Mouse (Mus musculus) midbrain, embryonic 14.5 days (tissue): Measurements from ENCODE around the gene Garnl3. TPM values are rescaled to one million over a fixed set of nuclear protein-coding genes. Genes with fewer than 3 reads are reported as not detected.

Experiments used
- ATAC-seq: fragments of 200-750 bp; cut with Nextera tagmentation; 2 replicates; pipeline ENCODE4 v1.8.0; 2017; ENCODE audit warnings: moderate number of reproducible peaks, moderate library complexity; ENCODE audit not compliant: low FRiP score, low TSS enrichment
- DNase-seq: peaks from one replicate; pipeline ENCODE4 v3.0.0-alpha.2; 2015
- H3K27ac ChIP-seq: fragments of 300-500 bp; sonication (generic); replicated peaks from 2 replicates; pipeline ENCODE4 v1.5.1; 2014; ENCODE audit warnings: mild to moderate bottlenecking, low read depth, low read length, moderate library complexity
- H3K27me3 ChIP-seq: fragments of 300-500 bp; sonication (generic); 2 replicates; pipeline ENCODE4 v1.6.1; 2014; ENCODE audit warnings: low read length, control low read depth, mixed read lengths; ENCODE audit not compliant: control insufficient read depth, insufficient read depth
- H3K36me3 ChIP-seq: fragments of 300-500 bp; sonication (generic); 2 replicates; pipeline ENCODE4 v1.6.1; 2014; ENCODE audit warnings: low read length, control low read depth; ENCODE audit not compliant: control insufficient read depth, insufficient read depth
- H3K4me1 ChIP-seq: fragments of 300-500 bp; sonication (generic); 2 replicates; pipeline ENCODE4 v1.6.1; 2014; ENCODE audit warnings: mild to moderate bottlenecking, antibody characterized with exemption, low read length, control low read depth; ENCODE audit not compliant: control insufficient read depth, insufficient read depth
- H3K4me2 ChIP-seq: fragments of 300-500 bp; sonication (generic); 2 replicates; pipeline ENCODE4 v1.6.1; 2014; ENCODE audit warnings: mild to moderate bottlenecking, low read length, moderate library complexity
- H3K4me3 ChIP-seq: fragments of 300-500 bp; sonication (generic); replicated peaks from 2 replicates; pipeline ENCODE4 v1.5.1; 2014; ENCODE audit warnings: low read depth, low read length
- H3K9ac ChIP-seq: fragments of 300-500 bp; sonication (generic); replicated peaks from 2 replicates; pipeline ENCODE4 v1.6.1; 2014; ENCODE audit warnings: mild to moderate bottlenecking, low read length, moderate library complexity
- H3K9me3 ChIP-seq: fragments of 300-500 bp; sonication (generic); 2 replicates; pipeline ENCODE4 v1.6.1; 2016; ENCODE audit warnings: low read length, control low read depth, mixed read lengths; ENCODE audit not compliant: control insufficient read depth
- WGBS: fragments of 180-500 bp; shearing (Covaris S2); extraction: QIAGEN DNeasy Blood & Tissue Kit; methylation state at CpG from one replicate; pipeline ENCODE4 v1.1.7; 2014; 5-methylcytosine and 5-hydroxymethylcytosine counted together
- polyA plus RNA-seq: library from polyadenylated mRNA; unstranded; fragments of >200 nt; fragmentation: Nextera tagmentation; extraction: Ambion mirVana; gene quantifications from 2 replicates; pipeline ENCODE4 v1.2.1, GENCODE M21; 2014

Garnl3 gene
- polyA plus RNA-seq, 1 experiment from 2014 or later = 51.1 TPM

DNA sequence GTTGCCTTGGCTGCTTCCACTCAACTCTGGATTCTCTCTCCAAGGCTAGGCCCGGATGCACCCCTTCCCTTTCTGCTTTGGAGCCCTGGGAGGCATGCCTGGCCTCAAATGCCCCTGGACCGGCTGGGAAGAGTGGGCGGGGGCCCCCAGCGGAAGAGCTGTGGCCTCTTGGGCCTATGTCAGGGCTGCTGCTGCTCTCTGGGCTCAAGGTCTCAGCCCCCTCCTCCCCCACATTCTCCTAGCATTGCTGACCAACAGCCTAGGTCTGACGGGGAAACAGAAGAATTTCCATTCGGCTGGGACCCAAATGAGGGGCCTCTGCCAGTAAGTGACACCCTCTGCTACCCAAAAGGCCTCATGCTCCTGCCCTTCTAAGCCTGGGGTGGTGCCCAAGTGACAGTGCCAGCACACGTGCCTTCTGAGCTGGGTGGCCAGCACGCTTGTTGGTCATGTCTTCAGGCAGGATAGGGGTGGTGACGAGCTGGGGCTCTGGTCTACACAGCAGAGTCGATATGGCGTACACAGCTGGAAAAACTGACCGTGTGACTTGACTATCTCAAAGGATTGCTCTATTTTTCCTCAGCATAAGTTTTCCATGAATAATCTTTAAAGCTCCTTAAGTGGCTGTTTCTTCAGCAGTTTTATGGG lies 29.0 kb upstream of the Garnl3 start:
- H3K4me1 ChIP-seq = no peaks in the 10 kb centered on the region
- no peak for DNase-seq
- H3K27me3 ChIP-seq = no peaks in the 10 kb centered on the region
- H3K27ac ChIP-seq = no peak overlapping the region
- H3K4me3 ChIP-seq = no peak overlapping the region
- no peak for ATAC-seq
- WGBS = 81% methylated on average over 12 of the region's 12 CpGs
- no peak overlapping the region for H3K4me2 ChIP-seq
- no peaks in the 10 kb centered on the region for H3K9me3 ChIP-seq
- peaks cover 45% of the 10 kb centered on the region for H3K36me3 ChIP-seq
- H3K9ac ChIP-seq = no peak overlapping the region

GRCm38 (mm10) chr2:33159593-33159992 lies 28.1 kb upstream of the Garnl3 start:
- Histone ChIP-seq H3K4me1 (no peaks in the 10 kb centered on the region), H3K36me3 (peaks cover 45% of the 10 kb centered on the region), H3K27ac (no peak overlapping the region), H3K4me3 (no peak overlapping the region), H3K4me2 (no peak overlapping the region), H3K9ac (no peak overlapping the region), H3K9me3 (no peaks in the 10 kb centered on the region), H3K27me3 (no peaks in the 10 kb centered on the region)
- no peak for DNase-seq
- no peak for ATAC-seq
- WGBS = 94% methylated on average over 7 of the region's 7 CpGs

- Histone ChIP-seq H3K4me3 (no peak overlapping the region), H3K36me3 (peaks cover 52% of the 10 kb centered on the region), H3K4me2 (no peak overlapping the region), H3K27me3 (no peaks in the 10 kb centered on the region), H3K9me3 (no peaks in the 10 kb centered on the region), H3K4me1 (no peaks in the 10 kb centered on the region), H3K27ac (no peak overlapping the region), H3K9ac (no peak overlapping the region)
- DNase-seq = no peak
- WGBS = 95% methylated on average over 6 of the region's 6 CpGs
- ATAC-seq = no peak
Observed at GRCm38 (mm10) chr2:33158895-33159294, 27.4 kb upstream of the Garnl3 start.

DNA sequence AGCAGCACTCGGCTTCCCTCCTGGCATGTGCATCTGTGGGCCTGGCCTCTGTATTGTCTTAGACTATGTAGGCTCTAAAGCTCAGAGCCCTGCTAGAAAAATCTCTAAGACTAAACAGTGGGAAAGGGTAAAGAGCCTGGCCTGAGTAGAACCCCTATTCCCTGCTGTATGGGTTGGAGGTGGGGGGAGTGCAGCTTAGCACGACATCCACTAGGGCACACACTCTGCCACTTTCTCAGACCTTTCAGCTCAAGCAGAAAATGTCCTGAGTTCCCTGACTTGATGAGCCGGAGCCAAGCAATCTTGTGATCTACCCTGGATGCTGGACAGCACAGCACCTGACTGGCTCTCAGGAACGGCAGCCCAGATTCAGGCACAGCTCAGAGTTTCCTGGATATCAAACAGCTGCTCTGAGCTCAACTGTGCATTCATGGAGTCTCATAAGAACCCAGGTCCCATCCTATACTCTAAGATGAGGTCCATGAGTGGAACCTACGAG lies 24.9 kb upstream of the Garnl3 start:
- Histone ChIP-seq H3K4me1 (no peaks in the 10 kb centered on the region), H3K4me3 (no peak overlapping the region), H3K9me3 (no peaks in the 10 kb centered on the region), H3K4me2 (no peak overlapping the region), H3K9ac (no peak overlapping the region), H3K27ac (no peak overlapping the region), H3K27me3 (no peaks in the 10 kb centered on the region), H3K36me3 (peaks cover 53% of the 10 kb centered on the region)
- DNase-seq (no peak), ATAC-seq (no peak)
- 85% methylated on average over 5 of the region's 5 CpGs for WGBS

DNA sequence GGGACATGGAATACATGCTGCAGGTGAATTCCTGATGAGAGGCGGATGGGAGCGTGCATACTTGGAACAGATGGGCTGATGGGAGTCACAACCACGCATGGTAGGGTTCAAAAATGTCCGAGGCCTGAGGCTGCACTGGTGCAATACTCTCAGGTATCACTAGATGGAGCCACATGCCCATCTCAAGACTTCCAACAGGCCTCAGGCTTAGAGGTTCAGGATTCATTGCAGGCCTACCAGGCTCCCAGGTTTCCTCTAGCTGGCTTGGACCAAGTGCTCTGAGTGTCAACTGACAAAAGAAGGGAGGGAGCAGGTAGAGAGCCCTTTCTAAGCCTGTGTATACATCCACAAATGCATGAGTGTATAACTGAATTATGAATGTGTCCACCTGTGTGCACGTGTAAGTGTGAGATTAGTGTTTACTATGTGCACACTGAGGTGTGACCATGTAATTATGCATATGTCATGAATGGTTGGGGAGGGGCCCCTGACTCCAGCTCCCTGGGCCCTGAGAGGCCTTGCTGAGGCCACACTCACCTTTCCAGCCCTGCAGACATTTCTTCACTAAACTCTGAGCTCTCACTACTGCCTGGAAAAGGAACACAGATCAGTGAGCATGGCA lies 23.4 kb upstream of the Garnl3 start:
- no peaks in the 10 kb centered on the region for H3K4me1 ChIP-seq
- 22% methylated on average over 5 of the region's 5 CpGs for WGBS
- no peak overlapping the region for H3K27ac ChIP-seq
- ATAC-seq (peak; percentile 43; the same call in 1 of the 2 replicates), DNase-seq (peak; percentile 87)
- H3K4me3 ChIP-seq = no peak overlapping the region
- peaks cover 46% of the 10 kb centered on the region for H3K36me3 ChIP-seq
- no peak overlapping the region for H3K4me2 ChIP-seq
- H3K9ac ChIP-seq = no peak overlapping the region
- H3K27me3 ChIP-seq = no peaks in the 10 kb centered on the region
- no peaks in the 10 kb centered on the region for H3K9me3 ChIP-seq

DNA sequence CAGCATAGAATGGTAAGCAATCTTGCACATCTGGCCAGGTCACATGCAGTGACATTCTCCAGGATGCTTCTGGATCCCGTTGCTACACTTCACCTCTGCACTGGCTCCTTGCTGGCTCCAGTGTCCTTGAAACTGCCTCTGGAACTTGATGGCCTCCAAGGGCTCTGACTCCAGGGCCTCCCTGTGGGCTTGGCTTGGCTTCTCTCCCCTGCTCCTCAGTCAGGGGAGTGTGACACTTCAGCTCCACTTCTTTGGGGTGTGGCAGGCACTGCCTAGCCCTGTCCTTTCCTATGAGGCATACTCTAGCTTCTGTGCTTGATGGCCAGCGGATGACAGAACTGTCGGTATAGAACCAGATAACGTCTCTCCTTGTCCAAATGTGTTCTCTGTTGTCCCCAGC lies 15.5 kb upstream of the Garnl3 start:
- Histone ChIP-seq H3K9ac (no peak overlapping the region), H3K27ac (no peak overlapping the region), H3K4me3 (no peak overlapping the region), H3K9me3 (no peaks in the 10 kb centered on the region), H3K36me3 (peaks cover 31% of the 10 kb centered on the region; the same call in 1 of the 2 replicates), H3K4me1 (no peaks in the 10 kb centered on the region), H3K4me2 (no peak overlapping the region), H3K27me3 (no peaks in the 10 kb centered on the region)
- 90% methylated on average over 4 of the region's 4 CpGs for WGBS
- ATAC-seq = no peak
- DNase-seq = no peak

DNA sequence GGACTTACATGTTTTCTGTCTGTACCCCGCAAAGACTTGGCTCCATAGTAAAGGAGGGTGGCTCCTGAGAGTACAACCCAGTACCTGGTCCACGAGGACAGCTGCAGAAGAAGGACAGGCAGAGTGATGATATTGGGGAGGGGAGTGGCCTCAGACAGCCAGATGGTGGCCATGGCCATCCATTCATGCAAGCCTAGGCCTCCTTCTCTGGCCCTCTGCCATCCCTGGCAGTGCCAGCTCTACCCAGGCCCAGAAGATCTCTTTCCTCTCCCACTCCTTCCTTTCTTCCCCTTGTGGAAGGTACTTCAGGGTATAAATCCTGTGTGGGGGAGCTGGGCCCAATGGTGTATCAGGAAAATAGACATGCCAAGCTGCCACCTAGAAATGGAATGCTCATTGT lies 11.8 kb upstream of the Garnl3 start:
- no peak overlapping the region for H3K4me2 ChIP-seq
- no peak overlapping the region for H3K4me3 ChIP-seq
- no peak for ATAC-seq
- no peaks in the 10 kb centered on the region for H3K27me3 ChIP-seq
- H3K4me1 ChIP-seq = no peaks in the 10 kb centered on the region
- H3K9me3 ChIP-seq = no peaks in the 10 kb centered on the region
- peaks cover 36% of the 10 kb centered on the region for H3K36me3 ChIP-seq
- H3K27ac ChIP-seq = no peak overlapping the region
- no peak for DNase-seq
- H3K9ac ChIP-seq = no peak overlapping the region
- WGBS = 84% methylated on average over 2 of the region's 2 CpGs

GRCm38 (mm10) chr2:33138491-33138890 lies 7.0 kb upstream of the Garnl3 start:
- Histone ChIP-seq H3K4me2 (no peak overlapping the region), H3K4me3 (no peak overlapping the region), H3K9ac (no peak overlapping the region), H3K9me3 (no peaks in the 10 kb centered on the region), H3K27ac (no peak overlapping the region), H3K4me1 (no peaks in the 10 kb centered on the region), H3K36me3 (peaks cover 36% of the 10 kb centered on the region), H3K27me3 (no peaks in the 10 kb centered on the region)
- DNase-seq = no peak
- ATAC-seq = no peak
- WGBS = 93% methylated on average over 2 of the region's 2 CpGs

- H3K36me3 ChIP-seq = peaks cover 31% of the 10 kb centered on the region
- no peak overlapping the region for H3K9ac ChIP-seq
- no peak overlapping the region for H3K4me2 ChIP-seq
- H3K27ac ChIP-seq = no peak overlapping the region
- no peaks in the 10 kb centered on the region for H3K9me3 ChIP-seq
- ATAC-seq = no peak
- no peak overlapping the region for H3K4me3 ChIP-seq
- no peaks in the 10 kb centered on the region for H3K27me3 ChIP-seq
- 88% methylated on average over 4 of the region's 4 CpGs for WGBS
- DNase-seq = no peak
- H3K4me1 ChIP-seq = no peaks in the 10 kb centered on the region
Observed at GRCm38 (mm10) chr2:33137731-33138130, 6.3 kb upstream of the Garnl3 start.
